Mouse (Mus musculus): ENCODE measurements around the gene Lsamp.
A peak's percentile ranks its signal among the peaks of the same experiment; 100 is the strongest.

Gene Lsamp

GRCm38 (mm10) chr16:41258145-41259035, 1274.2 kb downstream of the Lsamp start:
- peak; percentile 66 for DNase-seq (ENCODE audit: low spot score)

GRCm38 (mm10) chr16:41275999-41276671, 1292.0 kb downstream of the Lsamp start:
- no peak for DNase-seq (ENCODE audit: low spot score)

GRCm38 (mm10) chr16:41317992-41318391, 1333.8 kb downstream of the Lsamp start:
- no peak for DNase-seq (ENCODE audit: low spot score)

GRCm38 (mm10) chr16:41343431-41343830, 1359.3 kb downstream of the Lsamp start:
- DNase-seq (ENCODE audit: low spot score): no peak

- DNase-seq (ENCODE audit: low spot score): no peak
These were observed 1381.0 kb downstream of the Lsamp start for GRCm38 (mm10) chr16:41365138-41365537.

GRCm38 (mm10) chr16:41383702-41384101, 1399.5 kb downstream of the Lsamp start:
- DNase-seq (ENCODE audit: low spot score): no peak

GRCm38 (mm10) chr16:41384288-41384687, 1400.1 kb downstream of the Lsamp start:
- DNase-seq (ENCODE audit: low spot score): no peak

GRCm38 (mm10) chr16:41408850-41409249, 1424.7 kb downstream of the Lsamp start:
- no peak for DNase-seq (ENCODE audit: low spot score)

- DNase-seq (ENCODE audit: low spot score): no peak
These were observed 1426.5 kb downstream of the Lsamp start for GRCm38 (mm10) chr16:41410671-41411070.

GRCm38 (mm10) chr16:41417363-41417762, 1433.2 kb downstream of the Lsamp start:
- DNase-seq (ENCODE audit: low spot score): no peak

GRCm38 (mm10) chr16:41467391-41467790, 1483.2 kb downstream of the Lsamp start:
- DNase-seq (ENCODE audit: low spot score): no peak

GRCm38 (mm10) chr16:41478694-41479093, 1494.5 kb downstream of the Lsamp start:
- no peak for DNase-seq (ENCODE audit: low spot score)

- DNase-seq (ENCODE audit: low spot score): no peak
These were observed 1497.7 kb downstream of the Lsamp start for GRCm38 (mm10) chr16:41481832-41482231.

GRCm38 (mm10) chr16:41510915-41511552, 1526.9 kb downstream of the Lsamp start:
- no peak for DNase-seq (ENCODE audit: low spot score)

GRCm38 (mm10) chr16:41521566-41521965, 1537.4 kb downstream of the Lsamp start:
- no peak for DNase-seq (ENCODE audit: low spot score)

- DNase-seq (ENCODE audit: low spot score): no peak
These were observed 1540.1 kb downstream of the Lsamp start for GRCm38 (mm10) chr16:41524266-41524665.

GRCm38 (mm10) chr16:41532661-41533551, 1548.7 kb downstream of the Lsamp start:
- DNase-seq (ENCODE audit: low spot score): peak; percentile 58

GRCm38 (mm10) chr16:41533686-41534085, 1549.5 kb downstream of the Lsamp start:
- DNase-seq (ENCODE audit: low spot score): no peak

GRCm38 (mm10) chr16:41535806-41536205, 1551.6 kb downstream of the Lsamp start:
- DNase-seq (ENCODE audit: low spot score): no peak

GRCm38 (mm10) chr16:41542641-41543040, 1558.5 kb downstream of the Lsamp start:
- DNase-seq (ENCODE audit: low spot score): no peak

GRCm38 (mm10) chr16:41551164-41551563, 1567.0 kb downstream of the Lsamp start:
- no peak for DNase-seq (ENCODE audit: low spot score)

GRCm38 (mm10) chr16:41551851-41552262, 1567.7 kb downstream of the Lsamp start:
- DNase-seq (ENCODE audit: low spot score): no peak
